Mouse (Mus musculus): ENCODE results near the gene Atp5s. TPM values are rescaled to one million over a fixed set of nuclear protein-coding genes. Genes with fewer than 3 reads are reported as not detected.
A peak's percentile ranks its signal among the peaks of the same experiment; 100 is the strongest.

Gene Atp5s
- polyA plus RNA-seq, 1 experiment from 2014 or later, result 37.0 TPM

GRCm38 (mm10) chr12:69696746-69697145, 28.0 kb upstream of the Atp5s start:
- H3K36me3 ChIP-seq, result peaks cover 13% of the 10 kb centered on the region; the same call in 1 of the 2 replicates
- no peaks in the 10 kb centered on the region for H3K9me3 ChIP-seq
- no peak overlapping the region for H3K27ac ChIP-seq (replicated peaks)
- H3K9ac ChIP-seq, result no peak overlapping the region
- H3K4me3 ChIP-seq, result no peak overlapping the region
- 73% methylated on average over 5 of the region's 5 CpGs for WGBS
- H3K4me2 ChIP-seq, result no peak overlapping the region
- H3K27me3 ChIP-seq, result no peaks in the 10 kb centered on the region
- no peaks in the 10 kb centered on the region for H3K4me1 ChIP-seq (replicated peaks)
- no peak for ATAC-seq (ENCODE audit: low FRiP score, low read depth)

- ATAC-seq (ENCODE audit: low FRiP score, low read depth), result no peak
- no peak overlapping the region for H3K27ac ChIP-seq (replicated peaks)
- 89% methylated on average over 6 of the region's 6 CpGs for WGBS
Observed at GRCm38 (mm10) chr12:69698352-69698751, 26.4 kb upstream of the Atp5s start.

GRCm38 (mm10) chr12:69704799-69705458, 19.8 kb upstream of the Atp5s start:
- no peak overlapping the region for H3K4me3 ChIP-seq
- H3K9me3 ChIP-seq, result no peaks in the 10 kb centered on the region
- H3K27me3 ChIP-seq, result no peaks in the 10 kb centered on the region
- no peak overlapping the region for H3K27ac ChIP-seq (replicated peaks)
- H3K4me1 ChIP-seq (replicated peaks), result no peaks in the 10 kb centered on the region
- ATAC-seq (ENCODE audit: low FRiP score, low read depth), result no peak
- H3K9ac ChIP-seq, result no peak overlapping the region
- WGBS, result 89% methylated on average over 11 of the region's 11 CpGs
- H3K4me2 ChIP-seq, result no peak overlapping the region
- peaks cover 6% of the 10 kb centered on the region for H3K36me3 ChIP-seq

More at GRCm38 (mm10) chr12:69698352-69698751, 26.4 kb upstream of the Atp5s start:
- H3K27me3 ChIP-seq, result no peaks in the 10 kb centered on the region
- H3K4me3 ChIP-seq, result no peak overlapping the region
- H3K4me1 ChIP-seq (replicated peaks), result no peaks in the 10 kb centered on the region
- no peak overlapping the region for H3K4me2 ChIP-seq
- peaks cover 13% of the 10 kb centered on the region; the same call in 1 of the 2 replicates for H3K36me3 ChIP-seq
- no peaks in the 10 kb centered on the region for H3K9me3 ChIP-seq
- no peak overlapping the region for H3K9ac ChIP-seq

GRCm38 (mm10) chr12:69713628-69714027, 11.1 kb upstream of the Atp5s start:
- Histone ChIP-seq H3K27ac (replicated peaks) (no peak overlapping the region), H3K9me3 (no peaks in the 10 kb centered on the region), H3K9ac (no peak overlapping the region), H3K36me3 (peaks cover 25% of the 10 kb centered on the region), H3K4me3 (no peak overlapping the region), H3K4me2 (no peak overlapping the region), H3K4me1 (replicated peaks) (no peaks in the 10 kb centered on the region), H3K27me3 (no peaks in the 10 kb centered on the region)
- ATAC-seq (ENCODE audit: low FRiP score, low read depth), result no peak

GRCm38 (mm10) chr12:69722857-69723256, 1.9 kb upstream of the Atp5s start:
- WGBS, result 86% methylated on average over 3 of the region's 3 CpGs
- peaks cover 26% of the 10 kb centered on the region for H3K36me3 ChIP-seq
- H3K9ac ChIP-seq, result no peak overlapping the region
- H3K27ac ChIP-seq (replicated peaks), result no peak overlapping the region
- no peaks in the 10 kb centered on the region for H3K27me3 ChIP-seq
- H3K4me2 ChIP-seq, result no peak overlapping the region
- H3K4me1 ChIP-seq (replicated peaks), result peaks cover 17% of the 10 kb centered on the region
- peaks cover 6% of the 10 kb centered on the region; the same call in 1 of the 2 replicates for H3K9me3 ChIP-seq
- ATAC-seq (ENCODE audit: low FRiP score, low read depth), result no peak
- H3K4me3 ChIP-seq, result no peak overlapping the region

GRCm38 (mm10) chr12:69723376-69723775, 1.4 kb upstream of the Atp5s start:
- ATAC-seq (ENCODE audit: low FRiP score, low read depth), result no peak
- H3K36me3 ChIP-seq, result peaks cover 22% of the 10 kb centered on the region
- H3K4me3 ChIP-seq, result peak overlapping the region; percentile 55
- H3K27ac ChIP-seq (replicated peaks), result no peak overlapping the region
- H3K9me3 ChIP-seq, result peaks cover 6% of the 10 kb centered on the region; the same call in 1 of the 2 replicates
- H3K27me3 ChIP-seq, result no peaks in the 10 kb centered on the region
- peaks cover 17% of the 10 kb centered on the region for H3K4me1 ChIP-seq (replicated peaks)
- H3K9ac ChIP-seq, result no peak overlapping the region
- peak overlapping the region; percentile 64 for H3K4me2 ChIP-seq
- WGBS, result 73% methylated on average over 2 of the region's 2 CpGs

GRCm38 (mm10) chr12:69724018-69724710, 586 bp upstream of the Atp5s start:
- H3K36me3 ChIP-seq, result peaks cover 18% of the 10 kb centered on the region
- H3K4me1 ChIP-seq (replicated peaks), result peaks cover 17% of the 10 kb centered on the region
- peaks cover under 1% of the 10 kb centered on the region; the same call in 1 of the 2 replicates for H3K9me3 ChIP-seq
- peak overlapping the region; percentile 64 for H3K4me2 ChIP-seq
- peak overlapping the region; percentile 54 for H3K9ac ChIP-seq
- 2% methylated on average over 24 of the region's 24 CpGs for WGBS
- no peak overlapping the region for H3K27ac ChIP-seq (replicated peaks)
- H3K4me3 ChIP-seq, result peak overlapping the region; percentile 55
- H3K27me3 ChIP-seq, result no peaks in the 10 kb centered on the region
- ATAC-seq (ENCODE audit: low FRiP score, low read depth), result peak; percentile 25

GRCm38 (mm10) chr12:69729246-69729645, 4.5 kb downstream of the Atp5s start:
- no peak overlapping the region for H3K9ac ChIP-seq
- peaks cover 6% of the 10 kb centered on the region for H3K4me1 ChIP-seq (replicated peaks)
- no peaks in the 10 kb centered on the region for H3K9me3 ChIP-seq
- no peak overlapping the region for H3K4me3 ChIP-seq
- ATAC-seq (ENCODE audit: low FRiP score, low read depth), result no peak
- no peaks in the 10 kb centered on the region for H3K27me3 ChIP-seq
- no peaks in the 10 kb centered on the region for H3K36me3 ChIP-seq
- WGBS, result 86% methylated on average over 1 of the region's 1 CpGs
- no peak overlapping the region for H3K4me2 ChIP-seq
- H3K27ac ChIP-seq (replicated peaks), result no peak overlapping the region

GRCm38 (mm10) chr12:69730306-69730705, 5.6 kb downstream of the Atp5s start:
- peaks cover 5% of the 10 kb centered on the region for H3K4me1 ChIP-seq (replicated peaks)
- H3K27ac ChIP-seq (replicated peaks), result no peak overlapping the region
- WGBS, result 71% methylated on average over 1 of the region's 1 CpGs
- no peaks in the 10 kb centered on the region for H3K9me3 ChIP-seq
- H3K4me3 ChIP-seq, result no peak overlapping the region
- no peaks in the 10 kb centered on the region for H3K27me3 ChIP-seq
- H3K36me3 ChIP-seq, result no peaks in the 10 kb centered on the region
- no peak overlapping the region for H3K4me2 ChIP-seq
- ATAC-seq (ENCODE audit: low FRiP score, low read depth), result no peak
- no peak overlapping the region for H3K9ac ChIP-seq

GRCm38 (mm10) chr12:69732221-69732620, 7.5 kb downstream of the Atp5s start:
- H3K9me3 ChIP-seq, result no peaks in the 10 kb centered on the region
- H3K4me1 ChIP-seq (replicated peaks), result no peaks in the 10 kb centered on the region
- 44% methylated on average over 5 of the region's 5 CpGs for whole genome bisulfite sequencing
- no peaks in the 10 kb centered on the region for H3K27me3 ChIP-seq
- no peak overlapping the region for H3K4me2 ChIP-seq
- no peak overlapping the region for H3K27ac ChIP-seq (replicated peaks)
- no peak for ATAC-seq (ENCODE audit: low FRiP score, low read depth)
- no peak overlapping the region for H3K4me3 ChIP-seq
- H3K9ac ChIP-seq, result no peak overlapping the region
- H3K36me3 ChIP-seq, result no peaks in the 10 kb centered on the region

- Histone ChIP-seq H3K4me3 (no peak overlapping the region), H3K36me3 (no peaks in the 10 kb centered on the region), H3K9ac (no peak overlapping the region), H3K4me2 (no peak overlapping the region), H3K9me3 (no peaks in the 10 kb centered on the region), H3K27ac (replicated peaks) (no peak overlapping the region), H3K4me1 (replicated peaks) (no peaks in the 10 kb centered on the region), H3K27me3 (no peaks in the 10 kb centered on the region)
- ATAC-seq (ENCODE audit: low FRiP score, low read depth), result no peak
- WGBS, result 4% methylated on average over 2 of the region's 2 CpGs
Observed at GRCm38 (mm10) chr12:69733518-69733917, 8.8 kb downstream of the Atp5s start.

GRCm38 (mm10) chr12:69733923-69734322, 9.2 kb downstream of the Atp5s start:
- Histone ChIP-seq H3K27me3 (no peaks in the 10 kb centered on the region), H3K9me3 (no peaks in the 10 kb centered on the region), H3K4me3 (no peak overlapping the region), H3K27ac (replicated peaks) (no peak overlapping the region), H3K4me1 (replicated peaks) (no peaks in the 10 kb centered on the region), H3K4me2 (no peak overlapping the region), H3K36me3 (no peaks in the 10 kb centered on the region), H3K9ac (no peak overlapping the region)
- no peak for ATAC-seq (ENCODE audit: low FRiP score, low read depth)
- WGBS, result 87% methylated on average over 3 of the region's 3 CpGs

Data from hindbrain, embryonic 15.5 days (tissue).